Mouse (Mus musculus) stomach, postnatal 0 days (tissue): Measurements from ENCODE around the gene Epha6.

Experiments used
- CTCF ChIP-seq: IDR thresholded peaks from 2 replicates; pipeline ENCODE4 v1.5.1; 2016; ENCODE audit warnings: antibody characterized with exemption, low read depth, mild to moderate bottlenecking, moderate library complexity
- EP300 ChIP-seq: optimal IDR thresholded peaks from 2 replicates; pipeline ENCODE3; 2016; ENCODE audit warnings: antibody characterized with exemption

DNA sequence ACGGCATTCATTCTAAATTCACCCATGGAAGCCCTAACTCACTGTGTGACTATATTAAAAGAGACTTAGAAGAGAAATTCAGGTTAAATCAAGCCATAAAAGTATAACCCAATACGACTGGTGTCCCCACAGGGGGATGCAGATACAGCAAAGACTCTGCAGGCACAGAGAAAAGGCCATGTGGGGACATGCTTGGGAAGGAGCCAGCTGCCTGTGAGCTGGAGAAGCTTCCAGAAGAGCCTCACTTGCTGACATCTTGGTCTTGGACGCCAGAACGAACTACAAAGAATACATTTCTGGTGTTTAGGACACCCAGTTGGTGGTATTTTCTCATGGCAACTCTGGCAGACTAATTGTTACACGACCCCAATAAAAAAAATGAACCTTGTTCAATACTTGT, 920.2 kb downstream of the Epha6 start:
- TF ChIP-seq EP300 (no peak), CTCF (no peak)
